Mouse (Mus musculus) heart, embryonic 16.5 days (tissue): ENCODE data around the gene Ccnyl1. TPM values are rescaled to one million over a fixed set of nuclear protein-coding genes. Genes with fewer than 3 reads are reported as not detected.
A peak's percentile ranks its signal among the peaks of the same experiment; 100 is the strongest.

Source experiments
- ATAC-seq: fragments of 200-750 bp; cut with Nextera tagmentation; replicated peaks from 2 replicates; pipeline ENCODE4 v1.8.0; 2017; ENCODE audit warnings: moderate number of reproducible peaks; ENCODE audit not compliant: insufficient read depth, low FRiP score; ENCODE audit errors: extremely low read depth
- H3K27ac ChIP-seq: fragments of 300-500 bp; sonication (generic); 2 replicates; pipeline ENCODE4 v1.5.1; 2014; ENCODE audit warnings: mild to moderate bottlenecking, low read length, control low read depth, moderate library complexity
- H3K27me3 ChIP-seq: fragments of 300-500 bp; sonication (generic); 2 replicates; pipeline ENCODE4 v1.6.1; 2014; ENCODE audit warnings: low read length, mixed read lengths; ENCODE audit not compliant: control insufficient read depth, insufficient read depth
- H3K36me3 ChIP-seq: fragments of 300-500 bp; sonication (generic); 2 replicates; pipeline ENCODE4 v1.6.1; 2014; ENCODE audit not compliant: control insufficient read depth, insufficient read depth
- H3K4me1 ChIP-seq: fragments of 300-500 bp; sonication (generic); 2 replicates; pipeline ENCODE4 v1.6.1; 2014; ENCODE audit warnings: low read length, mixed read lengths; ENCODE audit not compliant: control insufficient read depth, insufficient read depth
- H3K4me2 ChIP-seq: fragments of 300-500 bp; sonication (generic); 2 replicates; pipeline ENCODE4 v1.6.1; 2014; ENCODE audit warnings: low read depth, mild to moderate bottlenecking, control low read depth, low read length
- H3K4me3 ChIP-seq: fragments of 300-500 bp; sonication (generic); 2 replicates; pipeline ENCODE4 v1.5.1; 2014; ENCODE audit warnings: mild to moderate bottlenecking, control low read depth, low read length
- H3K9ac ChIP-seq: fragments of 300-500 bp; sonication (generic); 2 replicates; pipeline ENCODE4 v1.6.1; 2014; ENCODE audit warnings: low read length, control low read depth
- H3K9me3 ChIP-seq: fragments of 300-500 bp; sonication (generic); replicated peaks from 2 replicates; pipeline ENCODE4 v1.6.1; 2016; ENCODE audit warnings: low read length; ENCODE audit not compliant: control insufficient read depth
- WGBS: fragments of 180-500 bp; shearing (Covaris S2); extraction: QIAGEN DNeasy Blood & Tissue Kit; methylation state at CpG from one replicate; pipeline ENCODE4 v1.1.7; 2014; 5-methylcytosine and 5-hydroxymethylcytosine counted together
- polyA plus RNA-seq: library from polyadenylated mRNA; unstranded; fragments of >200 nt; fragmentation: Nextera tagmentation; extraction: Ambion mirVana; gene quantifications from 2 replicates; pipeline ENCODE4 v1.2.1, GENCODE M21; 2015

Ccnyl1 gene
- polyA plus RNA-seq, 1 experiment from 2014 or later = 3.9 TPM

DNA sequence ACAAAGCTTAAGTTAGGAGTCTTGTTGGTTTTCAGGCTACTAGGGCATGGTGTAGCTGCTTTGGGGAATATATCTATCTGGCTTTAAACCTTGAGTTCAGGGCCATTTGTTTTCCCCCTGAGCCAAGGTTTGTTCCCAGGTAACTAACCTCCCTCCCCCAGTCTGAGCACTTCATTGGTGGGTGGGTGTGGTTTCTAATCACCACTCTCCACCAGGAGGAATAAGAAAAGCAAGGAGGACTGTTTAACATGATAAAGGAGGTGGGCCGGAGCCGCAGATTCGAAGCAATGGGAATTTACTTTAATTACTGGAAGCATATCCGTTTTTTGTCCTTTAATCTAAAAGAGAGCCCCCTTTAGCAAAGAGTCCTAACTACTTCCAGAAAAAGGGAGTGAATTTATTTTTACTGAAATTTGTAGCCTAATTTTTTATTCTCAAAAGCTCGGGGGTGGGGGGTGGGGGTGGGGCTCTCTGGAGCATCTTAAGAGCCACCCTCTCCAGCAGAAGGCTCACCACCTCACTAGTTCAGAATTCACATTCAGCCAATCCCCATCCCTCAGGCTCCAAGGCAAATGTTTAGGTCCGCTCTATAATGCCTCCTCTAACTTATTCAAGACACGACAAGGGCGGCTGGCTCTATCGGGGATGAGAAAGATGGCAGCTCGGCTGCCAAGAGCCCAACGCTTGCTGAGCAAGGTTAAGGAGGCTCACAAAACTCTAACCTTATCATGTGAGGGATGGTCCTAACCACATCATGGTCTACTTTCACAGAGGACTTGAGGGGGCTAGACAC is 43.4 kb downstream of the Ccnyl1 start:
- Histone ChIP-seq H3K36me3 (no peaks in the 10 kb centered on the region), H3K27ac (no peak overlapping the region), H3K4me1 (peaks cover 35% of the 10 kb centered on the region), H3K4me2 (no peak overlapping the region), H3K4me3 (no peak overlapping the region), H3K9ac (no peak overlapping the region), H3K27me3 (peaks cover 6% of the 10 kb centered on the region), H3K9me3 (no peaks in the 10 kb centered on the region)
- 71% methylated on average over 11 of the region's 11 CpGs for WGBS
- no peak for ATAC-seq

DNA sequence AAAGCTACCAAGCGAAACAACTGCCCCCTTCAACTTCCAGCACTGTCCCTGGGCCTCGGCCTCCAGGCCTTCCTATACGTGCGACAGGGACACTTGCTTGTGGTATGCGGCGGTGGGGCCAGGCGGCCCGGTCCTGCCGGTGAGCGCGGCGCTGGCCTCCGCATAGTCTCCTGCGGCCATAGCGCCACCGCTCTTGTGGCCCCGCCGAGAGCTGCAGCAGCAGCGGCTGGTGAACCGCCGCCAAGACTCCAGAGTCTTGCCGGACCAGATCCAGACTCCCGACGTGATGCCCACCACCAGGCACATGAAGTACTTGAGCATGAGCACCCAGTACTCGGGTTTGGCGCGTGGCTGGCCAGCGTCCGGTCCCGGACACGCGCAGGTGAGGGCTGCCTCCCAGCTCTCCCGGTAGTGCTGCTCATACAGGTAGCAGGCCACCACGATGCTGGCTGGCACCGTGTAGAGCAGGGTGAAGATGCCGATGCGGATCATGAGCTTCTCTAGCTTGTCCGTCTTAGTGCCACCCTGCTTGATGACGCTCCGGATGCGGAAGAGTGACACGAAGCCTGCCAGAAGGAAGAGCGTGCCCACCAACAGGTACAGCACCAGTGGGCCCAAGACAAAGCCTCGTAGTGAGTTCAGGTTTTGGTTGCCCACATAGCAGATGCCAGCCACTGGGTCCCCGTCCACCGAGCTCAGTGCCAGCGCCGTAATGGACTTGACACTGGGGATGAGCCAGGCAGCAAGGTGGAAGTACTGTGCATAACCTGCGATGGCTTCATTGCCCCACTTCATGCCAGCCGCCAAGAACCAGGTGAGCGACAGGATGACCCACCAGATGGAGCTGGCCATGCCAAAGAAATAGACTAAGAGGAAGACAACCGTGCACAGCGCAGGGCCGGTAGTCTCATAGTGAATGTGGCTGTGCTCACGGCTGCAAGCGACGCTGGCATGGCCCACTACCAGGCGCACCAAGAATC is 44.8 kb downstream of the Ccnyl1 start:
- Histone ChIP-seq H3K27ac (no peak overlapping the region), H3K9me3 (no peaks in the 10 kb centered on the region), H3K4me2 (peak overlapping the region; percentile 98), H3K27me3 (peaks cover 6% of the 10 kb centered on the region), H3K9ac (peak overlapping the region; percentile 73), H3K4me3 (peak overlapping the region; percentile 88), H3K4me1 (peaks cover 42% of the 10 kb centered on the region), H3K36me3 (no peaks in the 10 kb centered on the region)
- ATAC-seq = no peak
- WGBS = 38% methylated on average over 58 of the region's 58 CpGs

DNA sequence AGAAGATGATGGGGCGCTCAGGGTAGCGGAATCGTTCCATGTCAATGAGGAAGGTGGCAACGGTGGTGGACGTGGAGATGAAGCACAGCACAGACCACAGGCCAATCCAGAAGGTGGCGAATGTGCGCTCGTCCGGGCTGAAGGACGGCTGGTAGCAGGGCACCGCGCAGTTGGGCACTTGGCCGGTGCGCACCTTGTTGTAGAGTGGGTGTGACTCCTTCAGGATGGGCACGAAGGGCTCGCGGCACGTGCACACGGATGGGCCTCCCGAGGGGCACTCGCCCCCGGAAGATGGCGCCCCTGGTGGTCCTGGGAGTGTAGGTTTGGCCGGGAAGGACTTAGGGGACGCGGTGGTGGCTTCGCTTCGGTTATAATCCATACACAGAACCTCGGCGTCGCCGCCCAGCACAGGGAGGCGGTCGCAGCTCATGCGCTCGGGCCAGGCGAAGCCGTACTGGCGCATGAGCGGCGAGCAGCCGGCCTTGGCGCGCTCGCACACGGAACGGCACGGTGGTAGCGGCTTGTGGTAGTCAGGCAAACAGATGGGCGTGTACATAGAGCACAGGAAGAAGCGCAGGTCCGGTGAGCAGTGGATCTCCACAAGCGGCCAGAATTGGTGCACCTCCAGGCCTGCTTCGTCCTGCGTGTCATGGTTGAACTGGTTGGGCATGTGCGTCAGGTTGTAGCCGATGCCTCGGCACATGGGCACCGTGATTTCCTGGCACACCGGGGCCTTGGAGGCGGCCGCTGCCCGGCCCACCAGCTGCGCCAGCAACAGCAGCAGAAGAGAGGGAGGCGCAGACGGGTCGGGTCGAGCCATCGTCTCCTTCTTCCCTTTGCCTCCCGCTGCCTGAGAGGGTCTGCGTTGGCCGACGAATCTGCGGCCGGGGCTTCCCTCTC is 45.8 kb downstream of the Ccnyl1 start:
- Histone ChIP-seq H3K4me1 (peaks cover 42% of the 10 kb centered on the region), H3K36me3 (no peaks in the 10 kb centered on the region), H3K9me3 (no peaks in the 10 kb centered on the region), H3K4me3 (peak overlapping the region; percentile 88), H3K27me3 (peaks cover 6% of the 10 kb centered on the region), H3K4me2 (peak overlapping the region; percentile 98), H3K27ac (peak overlapping the region; percentile 91; the same call in 1 of the 2 replicates), H3K9ac (peak overlapping the region; percentile 89)
- 7% methylated on average over 75 of the region's 75 CpGs for WGBS
- ATAC-seq = no peak

DNA sequence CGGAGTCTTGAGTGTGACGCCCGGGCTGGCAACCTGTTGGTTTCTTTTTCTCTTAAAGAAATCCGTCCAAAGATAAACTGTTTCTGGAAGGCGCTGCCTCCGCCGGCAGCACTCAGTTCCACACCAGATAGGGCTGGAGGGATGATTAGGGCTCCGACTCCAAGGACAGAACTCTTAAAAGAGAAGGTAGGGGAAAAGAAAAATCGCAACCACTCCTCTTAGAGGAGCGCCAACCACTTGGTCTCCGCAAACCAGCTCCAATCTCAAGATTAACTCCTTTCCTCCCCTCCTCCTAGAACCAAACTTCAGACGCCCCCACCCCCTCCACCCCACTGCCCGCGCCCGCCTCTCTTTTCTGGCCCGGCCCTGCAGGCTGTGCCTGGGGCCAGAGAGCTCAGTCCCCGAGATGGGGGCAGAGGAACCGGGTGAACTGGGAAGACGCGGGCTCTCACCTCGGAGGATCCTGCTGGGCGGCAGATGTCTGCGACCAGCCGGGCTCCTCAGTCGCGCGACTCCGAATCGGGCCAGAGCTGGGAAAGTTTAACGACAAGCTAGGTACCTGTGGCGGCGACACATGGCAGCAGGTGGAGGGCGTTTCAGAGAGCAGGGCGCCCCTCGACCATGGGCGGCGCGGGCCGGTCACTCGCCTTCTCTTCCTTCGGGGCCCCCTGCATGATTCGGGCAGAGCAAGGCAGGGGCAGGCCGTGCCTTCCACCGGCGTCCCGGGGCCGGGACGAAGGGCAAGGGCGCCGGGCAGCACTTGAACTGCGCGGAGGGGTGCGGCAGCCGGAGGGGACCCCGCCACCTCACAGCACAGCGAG is 46.6 kb downstream of the Ccnyl1 start:
- Histone ChIP-seq H3K9me3 (no peaks in the 10 kb centered on the region), H3K27ac (peak overlapping the region; percentile 91), H3K9ac (peak overlapping the region; percentile 89), H3K4me3 (peak overlapping the region; percentile 88), H3K27me3 (peaks cover 6% of the 10 kb centered on the region), H3K36me3 (no peaks in the 10 kb centered on the region), H3K4me2 (peak overlapping the region; percentile 98), H3K4me1 (peaks cover 39% of the 10 kb centered on the region)
- ATAC-seq = peak; percentile 0; the same call in 1 of the 2 replicates
- under 1% methylated on average over 54 of the region's 56 CpGs for WGBS

DNA sequence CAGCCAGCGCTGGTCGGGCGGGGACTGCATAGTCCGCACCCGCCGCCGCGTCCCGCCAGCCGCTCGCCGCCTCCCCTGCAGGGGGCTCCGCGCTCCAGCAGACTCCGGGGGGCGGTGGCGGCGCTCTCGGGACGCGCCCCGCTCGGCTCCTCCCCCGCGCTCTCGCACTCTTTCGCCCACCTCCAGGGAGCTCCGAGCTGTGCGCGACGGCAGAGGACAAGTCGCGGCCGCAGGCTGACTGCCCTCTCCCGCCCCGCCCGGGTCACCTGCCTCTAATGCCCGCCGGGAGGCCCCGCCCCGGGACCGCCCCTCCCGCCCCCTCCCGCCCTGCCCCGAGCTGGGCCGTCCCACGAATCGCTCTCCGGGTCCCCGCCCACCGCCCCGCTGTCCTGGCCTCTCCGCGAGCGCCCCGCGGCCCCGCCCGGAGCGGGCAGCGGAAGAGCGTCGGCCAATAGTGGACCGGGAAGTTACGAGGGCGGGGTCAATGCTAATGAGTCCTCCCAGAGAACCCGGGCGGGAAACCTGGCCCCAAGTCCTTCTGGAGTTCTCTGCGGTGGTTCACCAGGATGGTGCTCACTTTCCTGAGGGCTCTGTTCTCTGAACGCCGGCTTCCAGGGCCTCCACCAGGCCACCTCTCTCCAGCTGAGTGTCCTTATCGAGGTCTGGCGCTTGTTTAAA is 47.4 kb downstream of the Ccnyl1 start, which contains the start of gene Fzd5:
TSS of gene Fzd5 (minus strand) at position 250 of the 678 bp plus-strand sequence.
- Histone ChIP-seq H3K4me2 (peak within 1 kb of the TSS; percentile 98), H3K4me1 (peaks cover 32% of the 10 kb centered on the region), H3K9me3 (no peaks in the 10 kb centered on the region), H3K36me3 (no peaks in the 10 kb centered on the region), H3K9ac (peak within 1 kb of the TSS; percentile 89), H3K27ac (peak within 1 kb of the TSS; percentile 91), H3K27me3 (peaks cover 6% of the 10 kb centered on the region), H3K4me3 (peak within 1 kb of the TSS; percentile 88)
- peak; percentile 91 for ATAC-seq
- WGBS = 1% methylated on average over 73 of the region's 73 CpGs

DNA sequence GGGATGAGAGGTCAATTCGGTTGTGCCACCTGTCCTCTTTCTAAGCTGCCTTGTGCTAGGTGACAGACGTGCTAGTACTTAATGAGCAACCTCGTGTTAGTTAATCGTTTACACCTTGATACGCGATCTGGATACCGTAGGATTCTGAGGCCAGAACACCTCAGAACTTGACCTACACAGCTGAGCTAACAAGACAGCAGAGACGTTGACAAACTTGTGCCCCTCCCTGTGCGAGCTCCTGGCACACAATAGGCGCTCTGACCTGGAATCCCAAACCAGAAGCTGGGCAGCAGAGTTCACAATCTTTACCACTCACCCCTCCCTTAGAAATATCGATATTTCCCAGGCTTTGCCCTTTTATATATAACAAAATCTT is 47.9 kb downstream of the Ccnyl1 start:
- Histone ChIP-seq H3K4me1 (peaks cover 28% of the 10 kb centered on the region), H3K4me2 (peak overlapping the region; percentile 98), H3K27ac (peak overlapping the region; percentile 88), H3K4me3 (peak overlapping the region; percentile 88), H3K27me3 (peaks cover 6% of the 10 kb centered on the region), H3K36me3 (no peaks in the 10 kb centered on the region), H3K9ac (peak overlapping the region; percentile 74), H3K9me3 (no peaks in the 10 kb centered on the region)
- WGBS = under 1% methylated on average over 11 of the region's 11 CpGs
- ATAC-seq = no peak

DNA sequence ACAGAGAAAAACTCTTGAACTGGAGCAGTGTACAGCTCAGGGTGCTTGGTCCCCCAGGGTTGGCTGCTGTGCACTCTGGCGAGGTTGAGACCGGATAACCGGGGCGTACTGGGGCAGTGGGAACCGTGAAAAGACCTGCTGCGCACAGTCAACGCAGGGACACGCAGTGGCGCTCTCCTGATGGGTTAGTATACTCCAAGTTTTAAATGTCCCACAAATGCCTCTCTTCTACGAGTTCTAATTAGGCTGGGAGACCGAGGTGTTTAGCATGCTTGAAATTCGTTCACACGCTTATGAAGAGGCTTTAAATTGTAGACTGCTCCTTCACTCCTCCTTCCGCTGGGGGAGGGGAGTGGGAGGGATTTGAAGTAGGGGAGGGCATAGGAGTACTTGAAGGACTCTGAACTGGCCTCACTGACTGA is 48.4 kb downstream of the Ccnyl1 start:
- Histone ChIP-seq H3K9me3 (no peaks in the 10 kb centered on the region), H3K27me3 (peaks cover 6% of the 10 kb centered on the region), H3K4me3 (peak overlapping the region; percentile 88), H3K36me3 (no peaks in the 10 kb centered on the region), H3K27ac (peak overlapping the region; percentile 88), H3K4me2 (peak overlapping the region; percentile 98), H3K9ac (peak overlapping the region; percentile 74), H3K4me1 (peaks cover 26% of the 10 kb centered on the region)
- no peak for ATAC-seq
- WGBS = under 1% methylated on average over 14 of the region's 14 CpGs
